Mouse (Mus musculus) skeletal muscle tissue, adult 2 months (tissue): ENCODE measurements around the gene 4930412O13Rik.

Experiments
- DNase-seq: peaks from one replicate; pipeline ENCODE4 v3.0.0-alpha.2; 2012; ENCODE audit warnings: low read depth, low spot score

4930412O13Rik gene

DNA sequence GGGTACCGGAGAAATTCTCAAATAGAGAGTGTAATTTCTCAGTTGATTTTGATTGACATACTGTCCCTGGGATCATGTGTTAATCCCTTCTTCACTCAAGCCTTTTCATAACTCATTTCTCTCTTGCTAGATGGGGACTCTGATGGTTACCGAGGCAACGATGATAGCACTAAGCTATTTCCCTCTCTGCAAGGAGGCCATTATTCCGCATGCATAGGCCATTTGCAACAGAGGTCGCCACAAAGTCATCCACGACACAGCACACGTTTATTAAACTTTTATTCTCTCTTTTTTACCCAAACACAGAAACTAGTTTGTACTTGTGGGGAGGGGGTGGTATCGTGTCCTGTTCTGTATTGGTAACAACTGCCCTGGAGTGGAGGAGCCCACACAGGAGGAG is 16.8 kb downstream of the 4930412O13Rik start:
- no peak for DNase-seq

DNA sequence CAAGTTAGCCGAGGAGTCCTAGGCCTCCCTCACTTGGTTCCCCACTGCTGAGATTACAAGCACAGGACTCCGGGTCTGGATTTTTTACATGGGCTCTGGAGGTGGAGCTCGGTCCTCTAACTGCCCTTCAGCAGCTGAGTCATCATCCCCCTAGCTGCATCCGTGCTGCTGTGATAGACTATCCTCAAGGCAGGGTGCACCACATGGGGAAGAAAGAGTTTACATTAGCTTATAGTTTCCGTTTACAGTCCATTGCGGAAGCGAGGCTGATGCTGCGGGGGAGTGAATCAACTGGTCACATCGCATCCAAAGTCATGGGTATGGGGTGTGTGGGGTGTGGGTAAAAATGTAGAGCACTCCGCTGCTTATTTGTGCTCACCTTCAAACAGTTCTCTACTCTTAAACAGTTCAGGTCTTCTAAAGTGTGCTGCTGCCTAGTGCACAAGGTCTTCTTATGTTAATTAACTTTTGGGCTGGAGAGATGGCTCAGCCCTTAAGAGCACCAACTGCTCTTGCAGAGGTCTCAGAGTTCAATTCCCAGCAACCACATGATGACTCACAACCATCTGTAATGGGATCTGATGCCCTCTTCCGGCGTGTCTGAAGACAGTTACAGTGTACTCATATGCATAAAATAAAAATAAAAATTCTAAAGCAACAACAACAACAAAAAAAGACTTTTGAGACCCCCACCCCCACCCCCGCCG is 23.0 kb downstream of the 4930412O13Rik start:
- no peak for DNase-seq

DNA sequence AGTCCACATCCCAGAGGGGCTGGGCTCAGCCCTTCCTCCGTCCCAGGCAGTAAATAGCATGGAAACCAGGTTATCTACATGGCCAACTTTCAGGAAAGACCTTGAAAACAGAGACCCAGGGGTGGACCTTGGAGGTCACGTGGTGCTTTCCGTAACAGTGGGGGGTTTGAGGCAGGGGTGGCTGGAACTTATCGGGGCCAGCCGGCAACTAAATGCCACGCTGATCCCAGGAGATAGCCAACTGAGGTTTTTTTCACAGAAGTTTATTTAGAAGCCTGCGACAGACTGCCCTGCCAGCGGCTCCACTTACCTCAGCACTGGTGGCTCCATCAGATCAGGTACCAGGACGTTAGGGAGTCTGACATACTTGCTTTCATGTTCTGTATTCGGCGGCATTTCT is 24.9 kb downstream of the 4930412O13Rik start:
- DNase-seq = no peak

DNA sequence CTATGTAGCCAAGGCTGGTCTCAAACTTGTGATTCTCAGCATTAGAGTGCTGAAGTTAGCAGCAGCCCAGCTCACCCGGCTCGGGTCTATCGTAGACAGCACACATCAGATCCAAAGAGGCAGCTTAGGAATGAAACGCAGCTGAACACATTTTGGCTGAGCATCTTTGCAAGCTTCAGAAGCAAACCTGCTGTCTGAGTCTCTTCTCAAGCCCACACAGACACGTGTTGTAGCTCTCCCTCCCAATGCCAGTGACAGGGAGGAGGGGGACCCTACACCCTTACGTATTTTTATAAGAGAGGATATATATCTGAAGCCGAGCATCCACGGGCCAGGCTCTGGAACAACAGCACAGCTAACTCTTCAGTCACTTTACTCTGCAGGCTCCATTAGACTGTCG is 36.5 kb downstream of the 4930412O13Rik start:
- DNase-seq = no peak

DNA sequence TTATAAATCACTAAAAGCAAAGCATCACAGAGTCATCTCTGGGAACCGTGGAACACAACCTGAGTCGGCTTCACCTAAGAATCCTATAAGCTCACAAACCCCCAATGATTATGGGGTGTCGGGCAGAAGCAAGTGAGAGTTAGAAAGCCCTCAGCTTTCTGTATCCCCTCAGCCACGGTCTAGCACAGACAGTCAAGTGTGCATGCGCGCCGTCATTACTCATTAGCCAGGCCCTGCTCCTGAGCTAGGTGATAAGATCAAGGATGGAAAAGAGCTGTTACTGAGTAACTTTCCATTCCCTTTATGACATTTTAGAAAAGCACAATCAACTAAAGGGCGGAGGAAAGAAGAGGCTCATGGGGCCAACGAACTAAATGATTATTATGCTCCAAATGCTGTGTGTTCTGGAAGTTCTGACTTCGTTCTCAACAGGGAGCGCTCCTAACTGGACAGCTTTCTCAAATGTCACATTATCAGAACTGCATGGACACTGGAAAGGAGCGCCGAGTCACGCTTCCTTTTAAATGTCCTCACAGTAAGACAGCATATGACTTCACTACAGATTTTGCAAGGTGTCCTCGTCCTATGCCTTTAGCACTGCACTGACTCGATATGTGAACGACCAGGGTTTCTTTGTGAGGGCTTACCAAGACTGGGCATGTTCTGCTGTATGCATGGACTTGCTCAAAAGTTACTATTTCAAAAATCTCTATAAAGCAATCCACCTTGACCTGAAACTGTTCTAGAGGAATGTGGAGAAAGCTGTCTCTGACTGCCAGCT is 37.8 kb downstream of the 4930412O13Rik start:
- DNase-seq = no peak

DNA sequence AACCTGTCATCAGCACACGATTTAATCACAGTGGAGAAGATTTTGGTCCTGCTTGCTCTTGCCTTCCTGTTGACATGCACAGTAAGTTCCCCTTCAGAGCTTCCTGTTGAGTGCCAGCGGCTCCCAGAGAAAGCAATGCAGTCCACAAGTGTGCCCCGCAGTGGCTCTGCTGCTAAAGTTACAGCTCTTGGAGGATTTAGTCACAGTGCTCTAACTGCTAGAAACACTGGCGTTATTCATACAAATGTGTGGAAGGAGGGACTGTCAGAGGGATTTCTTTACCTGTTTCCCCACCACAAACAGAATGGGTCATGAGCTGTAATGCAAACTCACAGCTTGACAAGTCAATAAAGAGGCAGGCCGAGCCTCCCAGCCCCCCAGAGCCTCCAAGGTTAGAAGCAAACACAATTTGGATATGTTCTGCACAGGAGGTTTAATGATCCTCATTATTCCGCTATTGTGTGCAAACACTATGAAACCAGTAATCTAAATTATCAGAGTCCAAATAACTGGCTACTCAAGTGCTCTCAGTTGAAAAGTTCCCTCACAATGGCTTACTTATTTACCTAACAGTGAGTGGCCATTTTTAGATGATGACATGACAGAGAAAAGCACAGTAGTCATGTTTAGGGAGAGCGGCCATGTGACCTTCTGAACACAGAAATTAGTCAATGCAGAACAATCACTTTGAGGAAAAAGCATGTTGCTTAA is 45.3 kb downstream of the 4930412O13Rik start:
- DNase-seq = no peak

DNA sequence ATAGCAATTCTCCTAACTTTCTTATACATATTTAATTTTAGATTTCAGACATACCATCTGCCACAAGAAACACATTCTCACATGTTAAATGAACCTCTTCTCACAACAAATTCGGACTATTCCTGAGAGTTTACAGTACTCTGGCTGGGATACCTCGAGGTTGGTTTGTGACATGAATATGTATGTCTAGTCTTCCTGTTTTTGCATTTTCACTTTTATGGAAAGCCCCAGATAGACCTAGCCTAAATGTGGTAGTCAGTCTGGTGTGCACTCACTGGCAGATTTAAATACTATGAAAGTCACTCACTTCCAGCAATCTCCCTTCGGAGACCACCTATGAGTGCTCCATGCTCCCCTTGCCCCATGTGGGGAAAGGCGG is 45.8 kb downstream of the 4930412O13Rik start:
- no peak for DNase-seq
